Mouse (Mus musculus) embryonic facial prominence, embryonic 12.5 days (tissue): Measurements from ENCODE around the gene Lmo7. TPM values are rescaled to one million over a fixed set of nuclear protein-coding genes. Genes with fewer than 3 reads are reported as not detected.

ENCODE experiments used
- ATAC-seq: fragments of 200-750 bp; cut with Nextera tagmentation; 2 replicates; pipeline ENCODE4 v1.8.0; 2017; ENCODE audit not compliant: insufficient number of reproducible peaks, insufficient read depth, low FRiP score, low TSS enrichment
- H3K27ac ChIP-seq: fragments of 300-500 bp; sonication (generic); 2 replicates; pipeline ENCODE4 v1.5.1; 2016; ENCODE audit warnings: mild to moderate bottlenecking
- H3K27me3 ChIP-seq: fragments of 300-500 bp; sonication (generic); 2 replicates; pipeline ENCODE4 v1.6.1; 2016; ENCODE audit warnings: mild to moderate bottlenecking, moderate library complexity
- H3K36me3 ChIP-seq: fragments of 300-500 bp; sonication (generic); 2 replicates; pipeline ENCODE4 v1.6.1; 2016; ENCODE audit warnings: mild to moderate bottlenecking
- H3K4me1 ChIP-seq: fragments of 300-500 bp; sonication (generic); 2 replicates; pipeline ENCODE4 v1.6.1; 2016
- H3K4me2 ChIP-seq: fragments of 300-500 bp; sonication (generic); replicated peaks from 2 replicates; pipeline ENCODE4 v1.6.1; 2016; ENCODE audit warnings: mild to moderate bottlenecking, moderate library complexity
- H3K4me3 ChIP-seq: fragments of 300-500 bp; sonication (generic); 2 replicates; pipeline ENCODE4 v1.5.1; 2016; ENCODE audit warnings: mild to moderate bottlenecking
- H3K9ac ChIP-seq: fragments of 300-500 bp; sonication (generic); 2 replicates; pipeline ENCODE4 v1.6.1; 2016; ENCODE audit warnings: mild to moderate bottlenecking, moderate library complexity
- H3K9me3 ChIP-seq: fragments of 300-500 bp; sonication (generic); 2 replicates; pipeline ENCODE4 v1.6.1; 2016; ENCODE audit warnings: mild to moderate bottlenecking, moderate library complexity
- WGBS: fragments of 180-500 bp; shearing (Covaris S2); methylation state at CpG from one replicate; pipeline ENCODE4 v1.1.7; 2016; 5-methylcytosine and 5-hydroxymethylcytosine counted together
- polyA plus RNA-seq: library from polyadenylated mRNA; unstranded; fragments of >200 nt; fragmentation: Nextera tagmentation; extraction: Ambion mirVana; gene quantifications from 2 replicates; pipeline ENCODE4 v1.2.1, GENCODE M21; 2016

Lmo7 gene
- polyA plus RNA-seq, 1 experiment from 2014 or later = 10.6 TPM

- WGBS = 77% methylated on average over 11 of the region's 11 CpGs
- Histone ChIP-seq H3K4me2 (no peak overlapping the region), H3K27ac (no peak overlapping the region), H3K9ac (no peak overlapping the region), H3K36me3 (no peaks in the 10 kb centered on the region), H3K9me3 (no peaks in the 10 kb centered on the region), H3K27me3 (no peaks in the 10 kb centered on the region), H3K4me3 (no peak overlapping the region), H3K4me1 (no peaks in the 10 kb centered on the region)
- ATAC-seq = no peak
These were observed 51.5 kb downstream of the Lmo7 start for GRCm38 (mm10) chr14:101781219-101781618.

- no peak overlapping the region for H3K27ac ChIP-seq
- no peak for ATAC-seq
- H3K9ac ChIP-seq = no peak overlapping the region
- no peaks in the 10 kb centered on the region for H3K9me3 ChIP-seq
- no peak overlapping the region for H3K4me2 ChIP-seq
- no peaks in the 10 kb centered on the region for H3K4me1 ChIP-seq
- WGBS = 32% methylated on average over 3 of the region's 3 CpGs
- no peak overlapping the region for H3K4me3 ChIP-seq
- H3K27me3 ChIP-seq = no peaks in the 10 kb centered on the region
- H3K36me3 ChIP-seq = no peaks in the 10 kb centered on the region
These were observed 52.3 kb downstream of the Lmo7 start for GRCm38 (mm10) chr14:101781943-101782510.

- no peak overlapping the region for H3K4me3 ChIP-seq
- H3K27ac ChIP-seq = no peak overlapping the region
- H3K4me2 ChIP-seq = no peak overlapping the region
- H3K36me3 ChIP-seq = no peaks in the 10 kb centered on the region
- 94% methylated on average over 3 of the region's 3 CpGs for WGBS
- no peak for ATAC-seq
- H3K9me3 ChIP-seq = no peaks in the 10 kb centered on the region
- H3K4me1 ChIP-seq = no peaks in the 10 kb centered on the region
- H3K9ac ChIP-seq = no peak overlapping the region
- no peaks in the 10 kb centered on the region for H3K27me3 ChIP-seq
These were observed 54.7 kb downstream of the Lmo7 start for GRCm38 (mm10) chr14:101784315-101784945.

GRCm38 (mm10) chr14:101787903-101788302 lies 58.1 kb downstream of the Lmo7 start:
- Histone ChIP-seq H3K4me3 (no peak overlapping the region), H3K9ac (no peak overlapping the region), H3K36me3 (no peaks in the 10 kb centered on the region), H3K4me1 (no peaks in the 10 kb centered on the region), H3K27ac (no peak overlapping the region), H3K9me3 (no peaks in the 10 kb centered on the region), H3K27me3 (no peaks in the 10 kb centered on the region), H3K4me2 (no peak overlapping the region)
- ATAC-seq = peak; percentile 60; the same call in 1 of the 2 replicates
- WGBS = 48% methylated on average over 5 of the region's 5 CpGs

GRCm38 (mm10) chr14:101788475-101788874 lies 58.7 kb downstream of the Lmo7 start:
- no peak overlapping the region for H3K27ac ChIP-seq
- no peaks in the 10 kb centered on the region for H3K4me1 ChIP-seq
- no peak overlapping the region for H3K4me3 ChIP-seq
- no peak overlapping the region for H3K4me2 ChIP-seq
- H3K9ac ChIP-seq = no peak overlapping the region
- H3K27me3 ChIP-seq = no peaks in the 10 kb centered on the region
- no peaks in the 10 kb centered on the region for H3K9me3 ChIP-seq
- no peak for ATAC-seq
- 65% methylated on average over 3 of the region's 6 CpGs for WGBS
- no peaks in the 10 kb centered on the region for H3K36me3 ChIP-seq

- no peaks in the 10 kb centered on the region for H3K9me3 ChIP-seq
- H3K4me2 ChIP-seq = no peak overlapping the region
- no peak overlapping the region for H3K4me3 ChIP-seq
- no peak overlapping the region for H3K9ac ChIP-seq
- H3K27me3 ChIP-seq = no peaks in the 10 kb centered on the region
- no peaks in the 10 kb centered on the region for H3K36me3 ChIP-seq
- H3K27ac ChIP-seq = no peak overlapping the region
- H3K4me1 ChIP-seq = no peaks in the 10 kb centered on the region
- ATAC-seq = no peak
- 88% methylated on average over 10 of the region's 10 CpGs for WGBS
These were observed 64.9 kb downstream of the Lmo7 start for GRCm38 (mm10) chr14:101794553-101795177.

- Histone ChIP-seq H3K27ac (no peak overlapping the region), H3K36me3 (no peaks in the 10 kb centered on the region), H3K4me2 (no peak overlapping the region), H3K9ac (no peak overlapping the region), H3K4me3 (no peak overlapping the region), H3K4me1 (no peaks in the 10 kb centered on the region), H3K27me3 (no peaks in the 10 kb centered on the region), H3K9me3 (no peaks in the 10 kb centered on the region)
- WGBS = 86% methylated on average over 5 of the region's 5 CpGs
- no peak for ATAC-seq
These were observed 68.3 kb downstream of the Lmo7 start for GRCm38 (mm10) chr14:101797930-101798500.

- 71% methylated on average over 2 of the region's 2 CpGs for WGBS
These were observed 69.0 kb downstream of the Lmo7 start for GRCm38 (mm10) chr14:101798766-101799165.

GRCm38 (mm10) chr14:101801674-101802073 lies 71.9 kb downstream of the Lmo7 start:
- 65% methylated on average over 1 of the region's 1 CpGs for WGBS
- no peaks in the 10 kb centered on the region for H3K36me3 ChIP-seq
- no peaks in the 10 kb centered on the region for H3K9me3 ChIP-seq
- no peaks in the 10 kb centered on the region for H3K27me3 ChIP-seq
- H3K4me2 ChIP-seq = no peak overlapping the region
- no peak overlapping the region for H3K27ac ChIP-seq
- 0 out of 2 replicates have a peak, but pooled peaks cover 6% of the 10 kb centered on the region for H3K4me1 ChIP-seq
- no peak overlapping the region for H3K9ac ChIP-seq
- no peak overlapping the region for H3K4me3 ChIP-seq
- no peak for ATAC-seq

More at GRCm38 (mm10) chr14:101798766-101799165, 69.0 kb downstream of the Lmo7 start:
- Histone ChIP-seq H3K27me3 (no peaks in the 10 kb centered on the region), H3K36me3 (no peaks in the 10 kb centered on the region), H3K27ac (no peak overlapping the region), H3K4me3 (no peak overlapping the region), H3K4me2 (no peak overlapping the region), H3K4me1 (no peaks in the 10 kb centered on the region), H3K9me3 (no peaks in the 10 kb centered on the region), H3K9ac (no peak overlapping the region)
- ATAC-seq = no peak

- 78% methylated on average over 4 of the region's 4 CpGs for WGBS
- no peak overlapping the region for H3K27ac ChIP-seq
- H3K4me3 ChIP-seq = no peak overlapping the region
- H3K4me1 ChIP-seq = 0 out of 2 replicates have a peak, but pooled peaks cover 6% of the 10 kb centered on the region
- no peak for ATAC-seq
- no peaks in the 10 kb centered on the region for H3K9me3 ChIP-seq
- H3K4me2 ChIP-seq = no peak overlapping the region
- H3K9ac ChIP-seq = no peak overlapping the region
- no peaks in the 10 kb centered on the region for H3K36me3 ChIP-seq
- no peaks in the 10 kb centered on the region for H3K27me3 ChIP-seq
These were observed 74.4 kb downstream of the Lmo7 start for GRCm38 (mm10) chr14:101804119-101804518.

- H3K27me3 ChIP-seq = no peaks in the 10 kb centered on the region
- no peak for ATAC-seq
- H3K36me3 ChIP-seq = no peaks in the 10 kb centered on the region
- no peak overlapping the region for H3K4me2 ChIP-seq
- 0 out of 2 replicates have a peak, but pooled peaks cover 6% of the 10 kb centered on the region for H3K4me1 ChIP-seq
- no peak overlapping the region for H3K27ac ChIP-seq
- 43% methylated on average over 4 of the region's 4 CpGs for WGBS
- H3K9ac ChIP-seq = no peak overlapping the region
- no peak overlapping the region for H3K4me3 ChIP-seq
- H3K9me3 ChIP-seq = no peaks in the 10 kb centered on the region
These were observed 75.0 kb downstream of the Lmo7 start for GRCm38 (mm10) chr14:101804562-101805327.
